Mouse (Mus musculus) CD8-positive naive resting alpha-beta T cell, adult 57 days (primary cell): ENCODE results near the gene Gm43518. TPM values are rescaled to one million over a fixed set of nuclear protein-coding genes. Genes with fewer than 3 reads are reported as not detected.

Experiments used
- total RNA-seq: library from RNA; stranded (reverse); gene quantifications from one replicate; pipeline ENCODE4 v1.2.4, GENCODE M21; 2023

Gm43518 gene
- not detected for total RNA-seq

GRCm38 (mm10) chr5:123927118-123927517 lies at the start of gene Gm43518:
Gene Gm43518, plus strand, starts transcription at chr5:123927418.

GRCm38 (mm10) chr5:123879928-123880327 lies 47.3 kb upstream of the Gm43518 start, which contains the start of gene Hcar1:
Gene Hcar1, minus strand, starts transcription at chr5:123880020.

GRCm38 (mm10) chr5:123906976-123907630 lies 20.1 kb upstream of the Gm43518 start, which contains the start of gene Denr:
Gene Denr, plus strand, starts transcription at chr5:123907175.

GRCm38 (mm10) chr5:123930508-123930989 lies 3.3 kb downstream of the Gm43518 start, which contains the start of gene Ccdc62:
Gene Ccdc62, plus strand, starts transcription at chr5:123930679.

GRCm38 (mm10) chr5:123973299-123974178 lies 46.3 kb downstream of the Gm43518 start, which contains the start of gene Hip1r:
Gene Hip1r, plus strand, starts transcription at chr5:123973628.

Other genes starting within 250 kb of the Gm43518 start
- gene Clip1, start 242.8 kb upstream of the Gm43518 start, total RNA-seq, result 78.6 TPM
- 90.1 TPM for gene Zcchc8, start 206.3 kb upstream of the Gm43518 start, total RNA-seq
- gene Rsrc2, start 178.0 kb upstream of the Gm43518 start, total RNA-seq, result 238 TPM
- gene Kntc1, start 177.7 kb upstream of the Gm43518 start, total RNA-seq, result 0.95 TPM
- 2.3 TPM for gene Hcar2, start 61.9 kb upstream of the Gm43518 start, total RNA-seq
- gene Hcar1, start 47.4 kb upstream of the Gm43518 start, total RNA-seq, result not detected
- gene Denr, start 20.2 kb upstream of the Gm43518 start, total RNA-seq, result 41.4 TPM
- gene Ccdc62, start 3.3 kb downstream of the Gm43518 start, total RNA-seq, result 2.6 TPM
- 48.9 TPM for gene Hip1r, start 46.2 kb downstream of the Gm43518 start, total RNA-seq
- 907 TPM for gene Vps37b, start 104.9 kb downstream of the Gm43518 start, total RNA-seq
- gene Abcb9, start 168.4 kb downstream of the Gm43518 start, total RNA-seq, result 20.5 TPM
- 17.5 TPM for gene Ogfod2, start 184.9 kb downstream of the Gm43518 start, total RNA-seq
- gene Arl6ip4, start 188.7 kb downstream of the Gm43518 start, total RNA-seq, result 37.0 TPM